Mouse (Mus musculus): ENCODE data around the gene Impg2. TPM values are rescaled to one million over a fixed set of nuclear protein-coding genes. Genes with fewer than 3 reads are reported as not detected.

Impg2 gene
- 0.03 and 0.09 TPM in 2 replicates for polyA plus RNA-seq (2012; rRNA removed)

DNA sequence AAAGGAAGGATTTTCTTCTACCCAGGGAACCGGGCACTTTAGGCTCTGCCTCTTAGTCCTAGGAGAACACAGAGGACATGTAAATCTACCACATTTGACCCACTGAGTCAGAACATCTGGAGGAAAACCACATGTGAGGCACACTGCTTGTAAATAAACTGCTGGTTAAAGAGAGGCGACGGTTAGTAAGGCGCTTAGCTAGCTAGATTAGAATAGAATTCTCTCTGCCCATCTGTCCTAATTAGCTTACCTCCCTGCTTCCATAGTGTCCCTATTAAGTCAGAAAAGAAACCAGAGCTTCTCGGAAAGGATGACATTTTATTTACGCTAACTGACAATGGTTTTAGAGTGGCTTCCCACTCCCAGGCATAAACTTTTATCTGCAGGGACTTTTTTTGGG lies at the start of gene Impg2:
TSS of gene Impg2 (plus strand) at position 263 of the 400 bp plus-strand sequence.

Other genes with a start within 250 kb of the Impg2 start
- 83.0 and 88.8 TPM in 2 replicates for gene Rpl24, start 238.0 kb upstream of the Impg2 start, polyA plus RNA-seq (2012; rRNA removed)
- 5.3 and 6.1 TPM in 2 replicates for gene Zbtb11, start 230.4 kb upstream of the Impg2 start, polyA plus RNA-seq (2012; rRNA removed)
- gene Pcnp, start 174.6 kb upstream of the Impg2 start, polyA plus RNA-seq (2012; rRNA removed) = 4.1 and 5.8 TPM in 2 replicates
- gene Trmt10c, start 166.5 kb upstream of the Impg2 start, polyA plus RNA-seq (2012; rRNA removed) = 4.0 and 5.1 TPM in 2 replicates
- 1.3 and 1.9 TPM in 2 replicates for gene Senp7, start 156.0 kb upstream of the Impg2 start, polyA plus RNA-seq (2012; rRNA removed)

Measured in ovary, adult 2 months (tissue).